Mouse (Mus musculus) lung, postnatal 0 days (tissue): Measurements from ENCODE around the gene Sec14l1. TPM values are rescaled to one million over a fixed set of nuclear protein-coding genes. Genes with fewer than 3 reads are reported as not detected.
A peak's percentile ranks its signal among the peaks of the same experiment; 100 is the strongest.

Source experiments
- ATAC-seq: fragments of 200-750 bp; cut with Nextera tagmentation; 2 replicates; pipeline ENCODE4 v1.8.0; 2017; ENCODE audit warnings: moderate library complexity
- DNase-seq: peaks from one replicate; pipeline ENCODE4 v3.0.0-alpha.2; 2016; ENCODE audit warnings: low spot score
- H3K27ac ChIP-seq: fragments of 300-500 bp; sonication (generic); 2 replicates; pipeline ENCODE4 v1.5.1; 2014; ENCODE audit warnings: antibody characterized with exemption, mild to moderate bottlenecking, low read length, mixed read lengths
- H3K27me3 ChIP-seq: fragments of 300-500 bp; sonication (generic); replicated peaks from 2 replicates; pipeline ENCODE4 v1.6.1; 2014; ENCODE audit warnings: low read length, mixed read lengths; ENCODE audit not compliant: insufficient read depth
- H3K36me3 ChIP-seq: fragments of 300-500 bp; sonication (generic); 2 replicates; pipeline ENCODE4 v1.6.1; 2014; ENCODE audit warnings: low read length, mixed read lengths; ENCODE audit not compliant: insufficient read depth
- H3K4me1 ChIP-seq: fragments of 300-500 bp; sonication (generic); 2 replicates; pipeline ENCODE4 v1.6.1; 2014; ENCODE audit warnings: antibody characterized with exemption, low read depth, low read length, mixed read lengths; ENCODE audit not compliant: insufficient read depth
- H3K4me2 ChIP-seq: fragments of 300-500 bp; sonication (generic); replicated peaks from 2 replicates; pipeline ENCODE4 v1.6.1; 2014; ENCODE audit warnings: low read depth, mild to moderate bottlenecking, low read length, moderate library complexity, mixed read lengths
- H3K4me3 ChIP-seq: fragments of 300-500 bp; sonication (generic); 2 replicates; pipeline ENCODE4 v1.5.1; 2014; ENCODE audit warnings: low read depth, low read length
- H3K9ac ChIP-seq: fragments of 300-500 bp; sonication (generic); replicated peaks from 2 replicates; pipeline ENCODE4 v1.6.1; 2014; ENCODE audit warnings: low read depth, mild to moderate bottlenecking
- H3K9me3 ChIP-seq: fragments of 300-500 bp; sonication (generic); 2 replicates; pipeline ENCODE4 v1.6.1; 2016; ENCODE audit warnings: low read length, mixed read lengths
- CTCF ChIP-seq: IDR thresholded peaks from 2 replicates; pipeline ENCODE4 v1.5.1; 2016; ENCODE audit warnings: antibody characterized with exemption, mild to moderate bottlenecking
- EP300 ChIP-seq: IDR thresholded peaks from 2 replicates; pipeline ENCODE4 v1.6.1; 2016; ENCODE audit warnings: antibody characterized with exemption, mild to moderate bottlenecking, control low read depth
- WGBS: fragments of 180-500 bp; shearing (Covaris S2); extraction: QIAGEN DNeasy Blood & Tissue Kit; methylation state at CpG from one replicate; pipeline ENCODE4 v1.1.7; 2014; 5-methylcytosine and 5-hydroxymethylcytosine counted together
- polyA plus RNA-seq: library from polyadenylated mRNA; unstranded; fragments of >200 nt; fragmentation: Nextera tagmentation; extraction: Ambion mirVana; gene quantifications from 2 replicates; pipeline ENCODE4 v1.2.1, GENCODE M21; 2015

Sec14l1 gene
- polyA plus RNA-seq, 1 experiment from 2014 or later: 62.4 TPM

DNA sequence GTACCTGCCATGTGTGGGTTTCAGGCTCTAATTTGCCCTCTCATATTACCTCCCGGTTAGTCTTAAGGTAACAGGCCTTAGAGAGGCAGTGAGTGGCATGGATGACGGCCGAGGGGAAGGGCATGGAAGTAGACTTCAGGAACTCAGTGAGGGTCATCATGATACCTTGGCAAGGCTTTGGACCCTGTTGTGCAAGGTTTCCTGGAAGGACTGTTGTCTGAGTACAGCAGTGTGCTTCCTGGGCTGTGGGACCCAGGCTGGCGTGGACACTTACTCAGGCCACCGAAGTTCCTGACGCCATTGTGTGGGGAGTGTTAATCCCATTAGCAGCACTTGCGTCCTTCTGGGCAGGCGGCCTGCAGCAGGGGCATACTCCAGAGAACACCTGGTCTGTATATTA lies 15.1 kb downstream of the Sec14l1 start:
- Histone ChIP-seq H3K9ac (no peak overlapping the region), H3K4me1 (peaks cover 25% of the 10 kb centered on the region; the same call in 1 of the 2 replicates), H3K4me3 (no peak overlapping the region), H3K27ac (0 out of 2 replicates have a peak overlapping the region, but pooled peaks have one; percentile 14), H3K9me3 (no peaks in the 10 kb centered on the region), H3K27me3 (no peaks in the 10 kb centered on the region), H3K4me2 (no peak overlapping the region), H3K36me3 (peaks cover 5% of the 10 kb centered on the region)
- DNase-seq (peak; percentile 71), ATAC-seq (peak; percentile 77)
- TF ChIP-seq EP300: 0 out of 2 replicates have a peak, but pooled peaks have one; percentile 32
- no peak for TF ChIP-seq CTCF
- WGBS: 72% methylated on average over 8 of the region's 8 CpGs

GRCm38 (mm10) chr11:117130888-117131287 lies 15.9 kb downstream of the Sec14l1 start:
- H3K4me2 ChIP-seq: no peak overlapping the region
- ATAC-seq (no peak), DNase-seq (no peak)
- H3K4me3 ChIP-seq: no peak overlapping the region
- no peaks in the 10 kb centered on the region for H3K27me3 ChIP-seq
- no peak overlapping the region; the same call in 1 of the 2 replicates for H3K27ac ChIP-seq
- TF ChIP-seq CTCF (no peak), EP300 (no peak)
- H3K9ac ChIP-seq: no peak overlapping the region
- H3K9me3 ChIP-seq: no peaks in the 10 kb centered on the region
- 49% methylated on average over 5 of the region's 5 CpGs for WGBS
- H3K4me1 ChIP-seq: peaks cover 26% of the 10 kb centered on the region; the same call in 1 of the 2 replicates
- peaks cover 4% of the 10 kb centered on the region for H3K36me3 ChIP-seq

DNA sequence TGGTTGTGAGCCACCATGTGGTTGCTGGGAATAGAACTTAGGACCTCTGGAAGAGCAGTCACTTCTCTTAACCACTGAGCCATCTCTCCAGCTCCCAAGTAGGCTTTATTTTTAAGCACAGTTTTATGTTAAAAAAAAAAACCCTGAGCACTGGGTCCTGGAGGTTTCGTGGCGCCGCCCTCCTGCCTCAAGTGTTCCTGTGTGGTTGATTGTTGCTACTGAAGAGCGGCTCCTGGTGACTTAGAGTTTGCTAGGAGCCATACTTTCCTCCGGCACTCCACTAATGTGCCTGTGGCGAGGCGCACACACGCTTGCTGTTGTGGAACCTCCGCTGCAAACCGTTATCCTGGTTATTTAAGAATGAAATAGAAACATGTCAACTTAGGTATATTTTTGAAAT lies 16.5 kb downstream of the Sec14l1 start:
- no peaks in the 10 kb centered on the region for H3K27me3 ChIP-seq
- WGBS: 72% methylated on average over 10 of the region's 10 CpGs
- H3K4me1 ChIP-seq: peaks cover 26% of the 10 kb centered on the region; the same call in 1 of the 2 replicates
- no peak overlapping the region for H3K9ac ChIP-seq
- H3K27ac ChIP-seq: no peak overlapping the region
- DNase-seq: peak; percentile 51
- ATAC-seq: 0 out of 2 replicates have a peak, but pooled peaks have one; percentile 32
- no peak overlapping the region for H3K4me3 ChIP-seq
- TF ChIP-seq EP300: no peak
- 0 out of 2 replicates have a peak, but pooled peaks have one; percentile 0 for TF ChIP-seq CTCF
- no peaks in the 10 kb centered on the region; the same call in 1 of the 2 replicates for H3K36me3 ChIP-seq
- H3K4me2 ChIP-seq: no peak overlapping the region
- no peaks in the 10 kb centered on the region for H3K9me3 ChIP-seq

DNA sequence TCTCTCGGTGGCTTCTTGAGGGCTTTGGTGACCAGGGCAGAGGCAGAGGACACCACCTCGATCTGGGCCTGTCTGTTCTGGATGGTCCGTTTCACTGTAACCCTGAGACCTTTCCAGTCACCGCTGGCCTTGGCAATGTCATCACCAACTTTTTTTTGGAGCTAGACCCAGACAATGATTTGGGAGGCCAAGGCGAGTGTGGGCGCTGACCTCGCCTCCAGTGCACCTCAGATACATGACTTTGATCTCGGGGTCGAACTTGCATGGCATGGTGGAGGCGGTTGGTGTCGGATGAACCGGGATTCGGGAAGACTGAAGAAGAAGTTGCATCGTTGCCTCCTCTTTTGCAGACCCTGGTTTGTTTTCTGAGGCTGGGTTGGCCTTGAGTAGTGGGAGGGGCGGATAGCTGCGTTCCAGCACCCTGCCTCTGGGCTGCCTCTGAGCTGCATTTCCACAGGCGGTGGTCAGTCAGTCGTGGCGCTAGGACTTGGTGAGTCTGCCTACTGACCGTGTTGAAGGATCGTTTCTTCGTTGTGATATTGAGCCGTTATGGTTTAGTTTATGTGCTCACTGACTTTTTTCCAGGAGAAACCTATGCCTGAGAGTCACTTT lies 19.9 kb downstream of the Sec14l1 start:
- Histone ChIP-seq H3K27ac (no peak overlapping the region), H3K36me3 (no peaks in the 10 kb centered on the region), H3K9ac (no peak overlapping the region), H3K4me3 (no peak overlapping the region), H3K4me2 (0 out of 2 replicates have a peak overlapping the region, but pooled peaks have one; percentile 9), H3K27me3 (no peaks in the 10 kb centered on the region), H3K4me1 (peaks cover 23% of the 10 kb centered on the region; the same call in 1 of the 2 replicates), H3K9me3 (no peaks in the 10 kb centered on the region)
- no peak for DNase-seq
- no peak for TF ChIP-seq EP300
- TF ChIP-seq CTCF: no peak
- ATAC-seq: no peak
- 57% methylated on average over 23 of the region's 23 CpGs for WGBS

GRCm38 (mm10) chr11:117135457-117136290 lies 20.7 kb downstream of the Sec14l1 start:
- H3K4me3 ChIP-seq: no peak overlapping the region

GRCm38 (mm10) chr11:117136880-117137279 lies 21.9 kb downstream of the Sec14l1 start:
- Histone ChIP-seq H3K27me3 (no peaks in the 10 kb centered on the region), H3K4me2 (no peak overlapping the region), H3K27ac (peak overlapping the region; percentile 32; the same call in 1 of the 2 replicates), H3K9ac (no peak overlapping the region), H3K4me1 (peaks cover 18% of the 10 kb centered on the region; the same call in 1 of the 2 replicates), H3K4me3 (no peak overlapping the region), H3K36me3 (peaks cover 4% of the 10 kb centered on the region; the same call in 1 of the 2 replicates), H3K9me3 (no peaks in the 10 kb centered on the region)
- DNase-seq (no peak), ATAC-seq (no peak)
- WGBS: 63% methylated on average over 14 of the region's 14 CpGs
- TF ChIP-seq CTCF (no peak), EP300 (no peak)

More at GRCm38 (mm10) chr11:117135457-117136290, 20.7 kb downstream of the Sec14l1 start:
- 38% methylated on average over 17 of the region's 17 CpGs for WGBS
- TF ChIP-seq CTCF: peak; percentile 56
- TF ChIP-seq EP300: no peak
- Histone ChIP-seq H3K9me3 (no peaks in the 10 kb centered on the region), H3K4me2 (peak overlapping the region; percentile 9; the same call in 1 of the 2 replicates), H3K36me3 (no peaks in the 10 kb centered on the region), H3K9ac (no peak overlapping the region), H3K27me3 (no peaks in the 10 kb centered on the region), H3K4me1 (peaks cover 22% of the 10 kb centered on the region; the same call in 1 of the 2 replicates), H3K27ac (peak overlapping the region; percentile 51; the same call in 1 of the 2 replicates)
- DNase-seq: peak; percentile 66
- ATAC-seq: peak; percentile 48
